Mouse (Mus musculus) hindbrain, embryonic 15.5 days (tissue): ENCODE measurements around the gene Ephx1. TPM values are rescaled to one million over a fixed set of nuclear protein-coding genes. Genes with fewer than 3 reads are reported as not detected.

ENCODE experiments used
- ATAC-seq: fragments of 200-750 bp; cut with Nextera tagmentation; 2 replicates; pipeline ENCODE4 v1.8.0; 2017; ENCODE audit warnings: low read depth, moderate number of reproducible peaks, moderate TSS enrichment; ENCODE audit not compliant: low FRiP score
- H3K27ac ChIP-seq: fragments of 300-500 bp; sonication (generic); replicated peaks from 2 replicates; pipeline ENCODE4 v1.5.1; 2015; ENCODE audit warnings: mild to moderate bottlenecking, inconsistent platforms
- H3K27me3 ChIP-seq: fragments of 300-500 bp; sonication (generic); 2 replicates; pipeline ENCODE4 v1.6.1; 2015; ENCODE audit warnings: control low read depth, inconsistent platforms
- H3K36me3 ChIP-seq: fragments of 300-500 bp; sonication (generic); 2 replicates; pipeline ENCODE4 v1.6.1; 2015; ENCODE audit warnings: control low read depth, inconsistent platforms
- H3K4me1 ChIP-seq: fragments of 300-500 bp; sonication (generic); replicated peaks from 2 replicates; pipeline ENCODE4 v1.6.1; 2015; ENCODE audit warnings: control low read depth, inconsistent platforms
- H3K4me2 ChIP-seq: fragments of 300-500 bp; sonication (generic); 2 replicates; pipeline ENCODE4 v1.6.1; 2015; ENCODE audit warnings: moderate library complexity, mild to moderate bottlenecking, inconsistent platforms
- H3K4me3 ChIP-seq: fragments of 300-500 bp; sonication (generic); 2 replicates; pipeline ENCODE4 v1.5.1; 2015; ENCODE audit warnings: mild to moderate bottlenecking, inconsistent platforms
- H3K9ac ChIP-seq: fragments of 300-500 bp; sonication (generic); 2 replicates; pipeline ENCODE4 v1.6.1; 2015; ENCODE audit warnings: inconsistent platforms
- H3K9me3 ChIP-seq: fragments of 300-500 bp; sonication (generic); 2 replicates; pipeline ENCODE4 v1.6.1; 2016; ENCODE audit warnings: control low read depth, inconsistent platforms
- WGBS: fragments of 180-500 bp; shearing (Covaris S2); methylation state at CpG from one replicate; pipeline ENCODE4 v1.1.7; 2015; 5-methylcytosine and 5-hydroxymethylcytosine counted together
- polyA plus RNA-seq: library from polyadenylated mRNA; unstranded; fragments of >200 nt; fragmentation: Nextera tagmentation; extraction: Ambion mirVana; gene quantifications from 2 replicates; pipeline ENCODE4 v1.2.1, GENCODE M21; 2015

Gene Ephx1
- 8.3 and 9.3 TPM in 2 replicates for polyA plus RNA-seq

- 61% methylated on average over 5 of the region's 5 CpGs for WGBS
- H3K9me3 ChIP-seq: no peaks in the 10 kb centered on the region
- H3K36me3 ChIP-seq: no peaks in the 10 kb centered on the region
Measured at GRCm38 (mm10) chr1:181020756-181021487, at the start of gene Ephx1. Gene Ephx1, minus strand, starts transcription at chr1:181020904.

DNA sequence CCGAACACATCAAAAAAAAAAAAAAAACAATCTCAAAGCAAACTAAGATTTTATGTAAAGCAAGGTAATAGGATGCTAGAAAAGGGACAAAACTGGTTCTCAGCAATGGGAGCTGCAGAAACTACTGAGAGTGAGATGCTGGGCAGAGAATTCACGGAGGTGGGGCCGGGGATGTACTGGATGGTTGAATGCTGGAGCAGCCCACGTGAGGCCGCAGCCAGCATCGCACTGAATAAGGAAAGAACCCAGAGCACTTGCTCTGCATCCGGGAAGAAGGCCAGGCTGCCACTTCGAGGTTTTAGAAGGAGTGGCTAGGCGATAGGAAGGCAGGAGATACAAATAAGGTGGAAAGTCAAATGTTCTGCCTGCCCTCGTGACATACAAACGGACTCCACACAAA is 49.0 kb upstream of the Ephx1 start:
- Histone ChIP-seq H3K27me3 (no peaks in the 10 kb centered on the region), H3K27ac (no peak overlapping the region), H3K9ac (no peak overlapping the region), H3K4me2 (no peak overlapping the region), H3K36me3 (no peaks in the 10 kb centered on the region), H3K4me3 (no peak overlapping the region), H3K4me1 (no peaks in the 10 kb centered on the region), H3K9me3 (no peaks in the 10 kb centered on the region)
- 74% methylated on average over 11 of the region's 11 CpGs for WGBS
- ATAC-seq: no peak

More at GRCm38 (mm10) chr1:181020756-181021487, at the start of gene Ephx1:
- no peak for ATAC-seq
- H3K9ac ChIP-seq: no peak within 1 kb of the TSS
- no peak within 1 kb of the TSS for H3K4me3 ChIP-seq
- H3K27me3 ChIP-seq: 0 out of 2 replicates have a peak, but pooled peaks cover 7% of the 10 kb centered on the region
- H3K27ac ChIP-seq: no peak within 1 kb of the TSS
- no peak within 1 kb of the TSS for H3K4me2 ChIP-seq
- H3K4me1 ChIP-seq: peaks cover 12% of the 10 kb centered on the region

- Histone ChIP-seq H3K9ac (no peak overlapping the region), H3K4me1 (no peaks in the 10 kb centered on the region), H3K27me3 (no peaks in the 10 kb centered on the region), H3K36me3 (no peaks in the 10 kb centered on the region), H3K27ac (no peak overlapping the region), H3K4me3 (no peak overlapping the region), H3K4me2 (no peak overlapping the region), H3K9me3 (no peaks in the 10 kb centered on the region)
- no peak for ATAC-seq
- WGBS: 100% methylated on average over 1 of the region's 1 CpGs
Measured at GRCm38 (mm10) chr1:181068344-181068743, 47.6 kb upstream of the Ephx1 start.

GRCm38 (mm10) chr1:181064648-181065047 is 43.9 kb upstream of the Ephx1 start:
- WGBS: 74% methylated on average over 6 of the region's 6 CpGs
- no peaks in the 10 kb centered on the region for H3K27me3 ChIP-seq
- no peak overlapping the region for H3K27ac ChIP-seq
- no peaks in the 10 kb centered on the region for H3K4me1 ChIP-seq
- no peak overlapping the region for H3K4me2 ChIP-seq
- no peaks in the 10 kb centered on the region for H3K9me3 ChIP-seq
- H3K36me3 ChIP-seq: no peaks in the 10 kb centered on the region
- no peak for ATAC-seq
- H3K9ac ChIP-seq: no peak overlapping the region
- no peak overlapping the region for H3K4me3 ChIP-seq

DNA sequence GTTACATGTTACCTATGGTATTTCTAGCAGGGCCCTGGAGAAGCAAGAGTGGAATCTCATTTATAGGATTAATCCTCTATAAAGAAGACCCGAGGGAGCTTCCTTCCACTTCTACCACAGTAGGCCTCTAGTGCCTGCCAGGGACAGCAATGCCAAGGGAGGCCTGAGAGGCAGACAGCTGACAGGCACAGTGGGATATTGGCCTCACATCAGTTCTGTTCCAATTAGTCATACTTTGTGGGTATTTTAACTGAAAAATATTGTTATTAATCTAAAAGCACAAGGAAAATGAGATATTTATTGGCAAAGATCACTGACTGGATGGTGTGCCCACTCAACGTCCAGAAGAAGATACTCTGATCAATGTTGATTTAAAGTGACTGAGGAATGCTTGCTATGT is 43.3 kb upstream of the Ephx1 start:
- 71% methylated on average over 2 of the region's 2 CpGs for WGBS
- Histone ChIP-seq H3K27me3 (no peaks in the 10 kb centered on the region), H3K4me1 (no peaks in the 10 kb centered on the region), H3K9ac (no peak overlapping the region), H3K9me3 (no peaks in the 10 kb centered on the region), H3K4me2 (no peak overlapping the region), H3K27ac (no peak overlapping the region), H3K4me3 (no peak overlapping the region), H3K36me3 (no peaks in the 10 kb centered on the region)
- no peak for ATAC-seq

- Histone ChIP-seq H3K36me3 (no peaks in the 10 kb centered on the region), H3K9ac (no peak overlapping the region), H3K4me1 (no peaks in the 10 kb centered on the region), H3K27ac (no peak overlapping the region), H3K9me3 (no peaks in the 10 kb centered on the region), H3K4me2 (no peak overlapping the region), H3K4me3 (no peak overlapping the region), H3K27me3 (no peaks in the 10 kb centered on the region)
- 64% methylated on average over 3 of the region's 3 CpGs for WGBS
- ATAC-seq: no peak
Measured at GRCm38 (mm10) chr1:181061784-181062485, 41.2 kb upstream of the Ephx1 start.

- Histone ChIP-seq H3K27me3 (no peaks in the 10 kb centered on the region), H3K9ac (no peak overlapping the region), H3K4me1 (no peaks in the 10 kb centered on the region), H3K27ac (no peak overlapping the region), H3K4me3 (no peak overlapping the region), H3K36me3 (no peaks in the 10 kb centered on the region), H3K9me3 (no peaks in the 10 kb centered on the region), H3K4me2 (no peak overlapping the region)
- 83% methylated on average over 4 of the region's 4 CpGs for WGBS
- no peak for ATAC-seq
Measured at GRCm38 (mm10) chr1:181052898-181053297, 32.2 kb upstream of the Ephx1 start.

GRCm38 (mm10) chr1:181050937-181051336 is 30.2 kb upstream of the Ephx1 start, which contains the start of gene 9130409I23Rik:
Gene 9130409I23Rik, plus strand, starts transcription at chr1:181051237.
- ATAC-seq: no peak
- Histone ChIP-seq H3K4me3 (no peak within 1 kb of the TSS), H3K9ac (no peak within 1 kb of the TSS), H3K4me2 (no peak within 1 kb of the TSS), H3K9me3 (no peaks in the 10 kb centered on the region), H3K27ac (no peak within 1 kb of the TSS), H3K27me3 (no peaks in the 10 kb centered on the region), H3K36me3 (no peaks in the 10 kb centered on the region), H3K4me1 (no peaks in the 10 kb centered on the region)
- WGBS: 88% methylated on average over 6 of the region's 6 CpGs

- Histone ChIP-seq H3K9me3 (no peaks in the 10 kb centered on the region), H3K4me1 (no peaks in the 10 kb centered on the region), H3K4me2 (no peak overlapping the region), H3K36me3 (no peaks in the 10 kb centered on the region), H3K27me3 (no peaks in the 10 kb centered on the region), H3K4me3 (no peak overlapping the region), H3K27ac (no peak overlapping the region), H3K9ac (no peak overlapping the region)
- no peak for ATAC-seq
Measured at GRCm38 (mm10) chr1:181049328-181049842, 28.7 kb upstream of the Ephx1 start.

- no peaks in the 10 kb centered on the region for H3K36me3 ChIP-seq
- H3K4me2 ChIP-seq: no peak overlapping the region
- no peak overlapping the region for H3K4me3 ChIP-seq
- no peaks in the 10 kb centered on the region for H3K9me3 ChIP-seq
- ATAC-seq: no peak
- no peak overlapping the region for H3K27ac ChIP-seq
- no peak overlapping the region for H3K9ac ChIP-seq
- H3K4me1 ChIP-seq: no peaks in the 10 kb centered on the region
- no peaks in the 10 kb centered on the region for H3K27me3 ChIP-seq
- 68% methylated on average over 1 of the region's 1 CpGs for WGBS
Measured at GRCm38 (mm10) chr1:181047520-181047919, 26.8 kb upstream of the Ephx1 start.

- no peak overlapping the region for H3K27ac ChIP-seq
- H3K36me3 ChIP-seq: no peaks in the 10 kb centered on the region
- no peaks in the 10 kb centered on the region for H3K4me1 ChIP-seq
- H3K4me3 ChIP-seq: no peak overlapping the region
- WGBS: 11% methylated on average over 4 of the region's 4 CpGs
- no peaks in the 10 kb centered on the region for H3K27me3 ChIP-seq
- no peak for ATAC-seq
- no peak overlapping the region for H3K9ac ChIP-seq
- H3K9me3 ChIP-seq: no peaks in the 10 kb centered on the region
- H3K4me2 ChIP-seq: no peak overlapping the region
Measured at GRCm38 (mm10) chr1:181039652-181040051, 18.9 kb upstream of the Ephx1 start.

DNA sequence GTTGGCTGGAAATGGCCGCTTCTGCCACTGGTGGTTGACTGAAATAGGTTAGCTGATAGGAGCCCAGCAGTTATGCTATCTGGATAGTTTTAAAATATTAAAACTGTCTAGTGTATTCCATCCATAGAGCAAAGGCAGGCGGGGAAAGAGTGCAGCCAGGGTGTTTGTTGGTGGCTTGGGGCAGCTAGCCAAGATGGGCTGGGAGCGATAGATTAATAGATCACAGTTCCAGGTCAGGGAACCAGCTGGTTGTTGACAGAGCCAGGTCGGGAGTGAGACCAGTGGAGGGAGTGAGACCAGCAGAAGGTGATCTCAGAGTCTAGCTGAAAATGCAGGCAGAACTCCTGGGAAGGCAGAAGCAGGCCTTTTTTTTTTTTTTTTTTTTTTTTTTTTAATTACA is 16.9 kb upstream of the Ephx1 start:
- Histone ChIP-seq H3K9me3 (no peaks in the 10 kb centered on the region), H3K4me1 (no peaks in the 10 kb centered on the region), H3K36me3 (no peaks in the 10 kb centered on the region), H3K4me2 (no peak overlapping the region), H3K4me3 (no peak overlapping the region), H3K27ac (no peak overlapping the region), H3K27me3 (no peaks in the 10 kb centered on the region), H3K9ac (no peak overlapping the region)
- WGBS: 71% methylated on average over 4 of the region's 4 CpGs
- ATAC-seq: no peak
